Mouse (Mus musculus): ENCODE data around the gene Nr2c2. TPM values are rescaled to one million over a fixed set of nuclear protein-coding genes. Genes with fewer than 3 reads are reported as not detected.

Gene Nr2c2
- total RNA-seq, 2 experiments from 2014 or later = 98.6 to 107 TPM

DNA sequence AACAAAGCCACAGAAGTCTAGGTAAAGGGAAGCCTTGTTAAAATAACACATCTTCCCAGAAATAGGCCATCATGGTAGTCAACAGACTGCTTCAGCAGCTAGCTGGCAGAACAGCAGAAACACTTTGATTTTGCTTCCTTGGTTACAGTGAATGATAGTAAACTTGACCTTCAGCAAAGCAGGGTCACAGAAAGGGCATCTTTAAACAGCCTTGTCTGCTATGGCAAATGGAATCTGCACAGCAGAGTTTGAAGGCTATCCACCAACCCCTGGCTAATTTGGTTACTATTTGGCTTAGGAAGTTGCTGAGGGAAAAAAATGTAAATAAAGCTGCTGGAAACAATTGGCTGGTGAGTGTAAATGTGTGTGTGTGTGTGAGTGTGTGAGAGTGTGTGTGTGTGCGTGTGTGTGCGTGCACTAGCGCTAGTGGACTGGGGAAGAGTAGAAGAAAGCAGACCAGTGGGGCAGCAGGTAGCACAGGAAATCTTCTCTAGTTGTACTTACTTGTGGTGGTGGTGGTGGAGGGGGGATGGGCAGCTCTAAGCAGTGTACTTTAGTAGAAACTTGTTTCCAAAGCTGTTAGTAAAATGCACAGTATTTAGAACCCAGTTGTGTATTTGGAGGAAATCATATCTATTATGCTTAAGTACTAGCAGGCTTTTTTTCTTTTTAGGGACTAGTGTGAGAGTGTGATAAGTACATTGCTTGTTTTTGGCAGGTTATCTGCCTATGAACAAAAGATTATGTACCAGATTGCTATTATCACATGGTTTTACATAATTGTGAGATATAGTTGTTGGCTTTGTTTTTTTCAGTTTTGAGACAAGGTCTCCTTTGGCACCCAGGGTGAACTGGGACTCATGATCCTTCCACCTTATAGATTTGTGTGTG, 41.1 kb downstream of the Nr2c2 start:
- TF ChIP-seq CTCF (IDR thresholded peaks at IDR 0.05) = no peak
- Histone ChIP-seq H3K4me3 (no peak overlapping the region), H3K27ac (peak overlapping the region; percentile 51)
- no peak for DNase-seq (ENCODE audit: extremely low spot score in 1 of 2, low spot score in 2 of 2)
- intact Hi-C loops (cut with DNase I) = no loop called here

DNA sequence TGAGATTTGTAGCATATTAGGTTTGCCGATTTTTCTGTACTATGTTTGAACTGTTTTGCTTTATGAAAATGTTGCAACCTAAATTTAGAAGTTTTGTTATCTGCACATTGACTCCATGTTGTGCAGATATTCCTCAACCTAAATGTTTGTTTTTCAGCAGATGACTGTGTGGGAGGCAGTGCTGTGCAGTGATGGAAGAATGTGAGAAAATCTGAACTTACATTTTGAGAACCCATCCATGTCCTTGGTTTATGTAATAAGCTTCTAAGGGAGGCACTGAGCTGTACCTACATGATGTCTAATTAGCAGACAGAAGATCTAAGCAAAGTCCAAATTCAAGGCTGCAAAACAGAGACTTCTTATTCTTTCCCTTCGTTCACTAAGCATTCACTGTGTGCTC, 42.4 kb downstream of the Nr2c2 start:
- intact Hi-C loops (cut with DNase I) = no loop called here
- no peak for TF ChIP-seq CTCF (IDR thresholded peaks at IDR 0.05)
- DNase-seq (ENCODE audit: extremely low spot score in 1 of 2, low spot score in 2 of 2) = no peak
- Histone ChIP-seq H3K4me3 (no peak overlapping the region), H3K27ac (peak overlapping the region; percentile 76)

DNA sequence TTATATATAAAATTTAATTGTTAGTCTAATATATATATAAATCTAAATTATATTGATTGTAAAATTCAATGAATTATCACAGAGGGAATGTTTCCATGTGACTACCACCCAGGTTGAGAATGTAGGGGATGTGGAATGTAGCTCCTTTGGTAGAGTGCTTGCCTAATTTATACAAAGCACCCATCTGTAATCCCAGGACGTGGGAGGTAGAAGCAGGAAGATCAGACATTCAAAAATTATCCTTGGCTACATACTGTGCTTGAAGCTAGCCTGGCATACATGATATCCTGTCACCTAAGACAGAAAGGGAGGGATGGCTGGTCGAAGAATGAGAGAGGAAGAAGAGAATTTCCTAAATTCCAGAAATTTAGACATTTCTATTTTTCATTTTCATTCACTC, 45.2 kb downstream of the Nr2c2 start:
- no peak for TF ChIP-seq CTCF (IDR thresholded peaks at IDR 0.05)

GRCm38 (mm10) chr6:92145881-92146280, 54.7 kb downstream of the Nr2c2 start:
- DNase-seq (ENCODE audit: extremely low spot score in 1 of 2, low spot score in 2 of 2) = no peak
- Histone ChIP-seq H3K4me3 (no peak overlapping the region), H3K27ac (no peak overlapping the region)
- intact Hi-C loops (cut with DNase I) = no loop called here
- TF ChIP-seq CTCF (IDR thresholded peaks at IDR 0.05) = no peak

More for the DNA sequence above, 45.2 kb downstream of the Nr2c2 start:
- Histone ChIP-seq H3K4me3 (no peak overlapping the region), H3K27ac (peak overlapping the region; percentile 51; the same call in 1 of the 2 replicates)
- intact Hi-C loops (cut with DNase I) = loop anchor here (5.0 kb wide), 1 partner anchor 44 kb away; the partner anchor contains the start of gene Nr2c2
- no peak for DNase-seq (ENCODE audit: extremely low spot score in 1 of 2, low spot score in 2 of 2)

- no peak for TF ChIP-seq CTCF (IDR thresholded peaks at IDR 0.05)
- Histone ChIP-seq H3K4me3 (no peak overlapping the region), H3K27ac (no peak overlapping the region)
- DNase-seq (ENCODE audit: extremely low spot score in 1 of 2, low spot score in 2 of 2) = no peak
- intact Hi-C loops (cut with DNase I) = no loop called here
Measured at GRCm38 (mm10) chr6:92153774-92154173, 62.6 kb downstream of the Nr2c2 start.

- Histone ChIP-seq H3K4me3 (no peak overlapping the region), H3K27ac (no peak overlapping the region)
- TF ChIP-seq CTCF (IDR thresholded peaks at IDR 0.05) = no peak
- intact Hi-C loops (cut with DNase I) = no loop called here
- no peak for DNase-seq (ENCODE audit: extremely low spot score in 1 of 2, low spot score in 2 of 2)
Measured at GRCm38 (mm10) chr6:92158801-92159200, 67.6 kb downstream of the Nr2c2 start.

DNA sequence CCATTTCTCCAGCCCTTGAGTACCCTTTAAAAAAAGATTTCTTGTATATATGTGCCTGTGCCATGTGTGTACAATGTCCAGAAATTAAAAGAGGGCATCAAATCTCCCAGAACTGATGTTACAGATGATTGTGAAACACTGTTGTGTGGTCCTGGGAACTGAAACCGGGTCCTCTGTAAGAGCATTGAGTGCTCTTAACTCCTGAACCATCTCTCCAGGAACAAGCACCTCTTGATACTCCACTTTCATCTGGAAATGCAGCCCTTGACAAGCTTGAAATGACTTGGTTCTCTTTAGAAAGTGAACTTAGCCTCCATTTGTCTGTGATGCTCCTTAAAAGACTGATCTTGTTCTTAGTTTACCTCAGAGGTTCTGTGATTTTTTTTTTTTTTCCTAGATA, 71.5 kb downstream of the Nr2c2 start:
- Histone ChIP-seq H3K27ac (no peak overlapping the region), H3K4me3 (no peak overlapping the region)
- TF ChIP-seq CTCF (IDR thresholded peaks at IDR 0.05) = no peak
- intact Hi-C loops (cut with DNase I) = no loop called here
- DNase-seq (ENCODE audit: extremely low spot score in 1 of 2, low spot score in 2 of 2) = no peak

DNA sequence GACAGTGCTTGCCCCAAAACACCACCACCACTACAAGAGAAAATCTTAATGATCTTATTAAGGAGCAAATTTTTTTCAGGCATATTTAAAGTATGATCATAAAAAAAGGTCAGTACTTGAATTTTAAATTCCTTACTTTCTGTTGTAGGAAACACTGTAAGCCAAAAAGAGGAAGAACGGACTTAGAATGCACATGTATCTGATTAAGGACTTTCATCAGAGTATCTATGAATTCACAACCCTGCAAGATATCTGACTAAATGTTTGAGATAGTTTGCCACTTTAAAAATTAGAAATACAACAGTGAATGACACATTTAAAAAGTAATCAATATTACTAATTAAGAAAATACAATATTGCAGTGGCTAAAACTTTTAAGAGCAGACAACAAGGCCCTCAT, 85.3 kb downstream of the Nr2c2 start:
- no peak for DNase-seq (ENCODE audit: extremely low spot score in 1 of 2, low spot score in 2 of 2)
- H3K27ac ChIP-seq = no peak overlapping the region
- no peak for TF ChIP-seq CTCF (IDR thresholded peaks at IDR 0.05)
- no peak overlapping the region for H3K4me3 ChIP-seq
- intact Hi-C loops (cut with DNase I) = no loop called here

- no peak for TF ChIP-seq CTCF (IDR thresholded peaks at IDR 0.05)
- Histone ChIP-seq H3K27ac (peak within 1 kb of the TSS; percentile 77), H3K4me3 (peak within 1 kb of the TSS; percentile 75)
- intact Hi-C loops (cut with DNase I) = loop anchor here (2.0 to 10.0 kb wide), 2 partner anchors 91 to 289 kb away; no protein-coding TSS in a partner anchor
- DNase-seq (ENCODE audit: extremely low spot score in 1 of 2, low spot score in 2 of 2) = peak; percentile 79 to 82
Measured at GRCm38 (mm10) chr6:92183621-92184131, 92.5 kb downstream of the Nr2c2 start, which contains the start of gene Mrps25. Gene Mrps25 (minus strand): TSS chr6:92184033.

GRCm38 (mm10) chr6:92184178-92184577, 93.0 kb downstream of the Nr2c2 start:
- intact Hi-C loops (cut with DNase I) = loop anchor here (10.0 kb wide), 1 partner anchor 289 kb away; no protein-coding TSS in a partner anchor
- TF ChIP-seq CTCF (IDR thresholded peaks at IDR 0.05) = no peak; the same call in none of the 2 replicates
- Histone ChIP-seq H3K4me3 (peak overlapping the region; percentile 75), H3K27ac (peak overlapping the region; percentile 77)
- no peak for DNase-seq (ENCODE audit: extremely low spot score in 1 of 2, low spot score in 2 of 2)

GRCm38 (mm10) chr6:92199414-92199813, 108.2 kb downstream of the Nr2c2 start:
- no peak for TF ChIP-seq CTCF (IDR thresholded peaks at IDR 0.05)
- no peak overlapping the region for H3K27ac ChIP-seq
- intact Hi-C loops (cut with DNase I) = no loop called here
- no peak for DNase-seq (ENCODE audit: extremely low spot score in 1 of 2, low spot score in 2 of 2)
- no peak overlapping the region for H3K4me3 ChIP-seq

- Histone ChIP-seq H3K27ac (peak overlapping the region; percentile 89), H3K4me3 (peak overlapping the region; percentile 86)
- intact Hi-C loops (cut with DNase I) = no loop called here
- DNase-seq (ENCODE audit: extremely low spot score in 1 of 2, low spot score in 2 of 2) = no peak
- no peak for TF ChIP-seq CTCF (IDR thresholded peaks at IDR 0.05)
Measured at GRCm38 (mm10) chr6:92214055-92214772, 123.0 kb downstream of the Nr2c2 start.

Measured in left cerebral cortex, adult 2 months (tissue).